Mouse (Mus musculus) embryonic fibroblast, embryonic 13.5 days (primary cell): ENCODE measurements around the gene Snap47. TPM values are rescaled to one million over a fixed set of nuclear protein-coding genes. Genes with fewer than 3 reads are reported as not detected.

Experiments used
- H3K27ac ChIP-seq: 2 replicates; pipeline ENCODE4 v1.5.1; 2012; ENCODE audit warnings: low read length, control low read depth, inconsistent platforms; ENCODE audit not compliant: insufficient read depth
- H3K4me1 ChIP-seq: 2 replicates; pipeline ENCODE4 v1.6.1; 2011; ENCODE audit warnings: low read length; ENCODE audit not compliant: control insufficient read depth, insufficient read depth
- H3K4me3 ChIP-seq: 2 replicates; pipeline ENCODE4 v1.5.1; 2011; ENCODE audit warnings: mild to moderate bottlenecking, control low read depth, low read length; ENCODE audit not compliant: insufficient read depth
- CTCF ChIP-seq: IDR thresholded peaks from 2 replicates; pipeline ENCODE4 v1.5.1; 2011; ENCODE audit warnings: mild to moderate bottlenecking, control low read depth, low read length, moderate library complexity, borderline replicate concordance; ENCODE audit not compliant: insufficient read depth
- POLR2A ChIP-seq: IDR thresholded peaks from 2 replicates; pipeline ENCODE4 v1.6.1; 2011; ENCODE audit warnings: low read depth, mild to moderate bottlenecking, control low read depth, low read length, moderate library complexity
- polyA plus RNA-seq: library from polyadenylated mRNA; stranded (reverse); fragments of >200 nt; gene quantifications from 2 replicates; pipeline ENCODE4 v1.2.4, GENCODE M21; 2011; ENCODE audit warnings: low read depth; ENCODE audit not compliant: missing spikeins, insufficient read length

The Snap47 gene
- polyA plus RNA-seq, 1 experiment, result 91.0 TPM

DNA sequence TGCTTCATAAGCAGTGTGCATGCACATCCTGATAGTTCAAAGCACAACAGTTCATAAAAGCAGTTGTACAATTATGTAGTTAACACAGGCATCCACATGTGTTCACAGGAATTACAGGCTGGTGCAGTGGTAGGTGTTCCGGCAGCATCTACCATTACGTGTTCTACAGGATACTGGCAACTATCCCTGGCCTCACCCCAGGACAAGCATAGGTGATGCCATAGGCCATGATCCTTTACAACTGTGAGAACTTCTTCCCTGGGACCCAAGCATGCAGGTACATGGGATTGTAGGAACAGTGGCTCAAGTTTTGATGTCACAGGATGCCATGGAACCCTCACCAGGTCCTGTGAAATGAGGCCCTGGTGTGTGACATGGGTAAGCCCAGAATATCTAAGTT lies 9.5 kb upstream of the Snap47 start:
- Histone ChIP-seq H3K4me1 (peaks cover 7% of the 10 kb centered on the region), H3K27ac (no peak overlapping the region)
- TF ChIP-seq POLR2A (0 out of 2 replicates have a peak, but pooled peaks have one; percentile 12), CTCF (no peak)

GRCm38 (mm10) chr11:59458973-59459372 lies 8.0 kb upstream of the Snap47 start:
- Histone ChIP-seq H3K4me3 (no peak overlapping the region), H3K4me1 (peaks cover 7% of the 10 kb centered on the region), H3K27ac (peak overlapping the region; percentile 76)
- TF ChIP-seq POLR2A, result peak; percentile 56
- TF ChIP-seq CTCF, result no peak

More for the DNA sequence above, 9.5 kb upstream of the Snap47 start:
- no peak overlapping the region for H3K4me3 ChIP-seq

GRCm38 (mm10) chr11:59456891-59457290 lies 5.9 kb upstream of the Snap47 start:
- no peak overlapping the region for H3K4me3 ChIP-seq
- peaks cover 7% of the 10 kb centered on the region for H3K4me1 ChIP-seq
- H3K27ac ChIP-seq, result no peak overlapping the region
- no peak for TF ChIP-seq POLR2A
- no peak for TF ChIP-seq CTCF

GRCm38 (mm10) chr11:59456346-59456745 lies 5.4 kb upstream of the Snap47 start:
- Histone ChIP-seq H3K4me1 (peaks cover 7% of the 10 kb centered on the region), H3K27ac (no peak overlapping the region), H3K4me3 (no peak overlapping the region)
- TF ChIP-seq CTCF, result no peak
- no peak for TF ChIP-seq POLR2A

GRCm38 (mm10) chr11:59450230-59450771 lies 685 bp downstream of the Snap47 start:
- Histone ChIP-seq H3K4me1 (no peaks in the 10 kb centered on the region; the same call in 1 of the 2 replicates), H3K27ac (0 out of 2 replicates have a peak overlapping the region, but pooled peaks have one; percentile 7), H3K4me3 (peak overlapping the region; percentile 70)
- TF ChIP-seq CTCF, result peak; percentile 9; the same call in 1 of the 2 replicates
- TF ChIP-seq POLR2A, result no peak

DNA sequence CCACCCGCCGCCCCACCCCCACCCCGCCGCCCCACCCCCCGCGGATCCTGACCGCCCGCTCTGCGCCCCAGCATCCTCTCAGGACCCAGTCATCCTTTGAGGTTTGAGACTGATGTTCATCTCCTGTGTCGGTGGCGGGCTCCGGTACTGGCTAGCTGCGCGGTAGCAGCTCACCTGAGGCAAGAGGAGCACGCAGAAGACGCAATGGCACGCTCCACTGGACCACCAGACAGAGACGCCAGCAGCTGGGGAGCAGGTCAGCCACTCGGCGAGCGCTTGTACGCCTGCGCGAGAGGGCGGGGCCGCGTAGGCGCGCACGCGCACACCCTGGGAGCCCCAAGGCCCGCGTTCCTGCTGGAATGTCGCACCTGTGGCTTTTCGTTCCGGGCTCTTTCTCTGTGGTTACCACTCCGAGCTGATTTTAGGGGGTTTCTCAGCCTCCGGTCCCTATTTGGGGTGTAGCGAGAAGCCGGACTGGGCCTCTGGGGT lies 1.2 kb downstream of the Snap47 start, which contains the start of gene Jmjd4:
Gene Jmjd4, plus strand, starts transcription at position 305 of the 489 bp plus-strand sequence.
- TF ChIP-seq POLR2A, result peak; percentile 90
- TF ChIP-seq CTCF, result no peak
- Histone ChIP-seq H3K27ac (0 out of 2 replicates have a peak within 1 kb of the TSS, but pooled peaks have one; percentile 7), H3K4me3 (peak within 1 kb of the TSS; percentile 70), H3K4me1 (no peaks in the 10 kb centered on the region; the same call in 1 of the 2 replicates)

GRCm38 (mm10) chr11:59443102-59443501 lies 7.9 kb downstream of the Snap47 start:
- no peak overlapping the region for H3K27ac ChIP-seq
- no peak overlapping the region for H3K4me3 ChIP-seq
- H3K4me1 ChIP-seq, result no peaks in the 10 kb centered on the region
- no peak for TF ChIP-seq POLR2A
- no peak for TF ChIP-seq CTCF

- no peak overlapping the region for H3K27ac ChIP-seq
- no peaks in the 10 kb centered on the region for H3K4me1 ChIP-seq
- TF ChIP-seq CTCF (no peak), POLR2A (no peak)
- H3K4me3 ChIP-seq, result no peak overlapping the region
Measured at GRCm38 (mm10) chr11:59437954-59438353, 13.0 kb downstream of the Snap47 start.

DNA sequence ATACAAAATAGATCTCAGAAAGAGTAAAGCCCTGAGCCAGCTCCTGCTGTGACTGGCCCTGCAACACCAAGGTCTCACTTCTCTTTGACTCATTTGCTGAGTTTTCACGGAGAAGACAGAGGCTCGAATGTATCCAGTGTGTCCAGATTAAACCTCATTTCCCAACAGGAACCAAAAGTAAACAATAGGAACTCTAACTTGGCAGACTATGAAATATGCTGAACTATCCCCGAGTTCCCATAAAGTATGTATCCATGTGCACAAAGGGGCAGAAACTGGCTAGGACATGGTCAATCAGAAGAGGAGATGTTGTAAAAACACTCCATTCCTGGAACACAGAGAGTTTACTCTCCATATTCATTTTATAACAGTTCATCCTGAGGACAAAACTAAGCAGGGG lies 18.7 kb downstream of the Snap47 start:
- Histone ChIP-seq H3K27ac (0 out of 2 replicates have a peak overlapping the region, but pooled peaks have one; percentile 17), H3K4me1 (no peaks in the 10 kb centered on the region)

GRCm38 (mm10) chr11:59429959-59430358 lies 21.0 kb downstream of the Snap47 start:
- no peak overlapping the region for H3K27ac ChIP-seq

More for the DNA sequence above, 18.7 kb downstream of the Snap47 start:
- no peak for TF ChIP-seq POLR2A
- H3K4me3 ChIP-seq, result no peak overlapping the region

More at GRCm38 (mm10) chr11:59429959-59430358, 21.0 kb downstream of the Snap47 start:
- H3K4me1 ChIP-seq, result no peaks in the 10 kb centered on the region
- TF ChIP-seq POLR2A (no peak), CTCF (no peak)
- no peak overlapping the region for H3K4me3 ChIP-seq
